Mouse (Mus musculus) embryonic facial prominence, embryonic 14.5 days (tissue): ENCODE measurements around the gene Olfr1443. TPM values are rescaled to one million over a fixed set of nuclear protein-coding genes. Genes with fewer than 3 reads are reported as not detected.
"Not testable (repeated sequence)": the region's sequence is repeated elsewhere in the genome, so short reads cannot be mapped to it uniquely, and the experiment has no call there.

ENCODE experiments used
- ATAC-seq: fragments of 200-750 bp; cut with Nextera tagmentation; 2 replicates; pipeline ENCODE4 v1.8.0; 2017; ENCODE audit warnings: low read depth, moderate number of reproducible peaks, moderate TSS enrichment
- DNase-seq: peaks from one replicate; pipeline ENCODE4 v3.0.0-alpha.2; 2015; ENCODE audit warnings: low spot score
- H3K27ac ChIP-seq: fragments of 300-500 bp; sonication (generic); replicated peaks from 2 replicates; pipeline ENCODE4 v1.5.1; 2014; ENCODE audit warnings: low read depth, mild to moderate bottlenecking, low read length, moderate library complexity
- H3K27me3 ChIP-seq: fragments of 300-500 bp; sonication (generic); replicated peaks from 2 replicates; pipeline ENCODE4 v1.6.1; 2014; ENCODE audit warnings: low read length; ENCODE audit not compliant: control insufficient read depth, insufficient read depth
- H3K36me3 ChIP-seq: fragments of 300-500 bp; sonication (generic); 2 replicates; pipeline ENCODE4 v1.6.1; 2014; ENCODE audit warnings: low read length, mixed read lengths; ENCODE audit not compliant: control insufficient read depth, insufficient read depth
- H3K4me1 ChIP-seq: fragments of 300-500 bp; sonication (generic); 2 replicates; pipeline ENCODE4 v1.6.1; 2014; ENCODE audit warnings: antibody characterized with exemption, low read length; ENCODE audit not compliant: control insufficient read depth, insufficient read depth
- H3K4me2 ChIP-seq: fragments of 300-500 bp; sonication (generic); 2 replicates; pipeline ENCODE4 v1.6.1; 2014; ENCODE audit warnings: low read depth, mild to moderate bottlenecking, low read length, moderate library complexity, mixed read lengths
- H3K4me3 ChIP-seq: fragments of 300-500 bp; sonication (generic); 2 replicates; pipeline ENCODE4 v1.5.1; 2014; ENCODE audit warnings: low read depth, mild to moderate bottlenecking, low read length
- H3K9ac ChIP-seq: fragments of 300-500 bp; sonication (generic); 2 replicates; pipeline ENCODE4 v1.6.1; 2014; ENCODE audit warnings: low read depth, mild to moderate bottlenecking, low read length, moderate library complexity, mixed read lengths
- H3K9me3 ChIP-seq: fragments of 300-500 bp; sonication (generic); 2 replicates; pipeline ENCODE4 v1.6.1; 2016; ENCODE audit warnings: low read length; ENCODE audit not compliant: control insufficient read depth
- WGBS: fragments of 180-500 bp; shearing (Covaris S2); extraction: QIAGEN DNeasy Blood & Tissue Kit; methylation state at CpG from one replicate; pipeline ENCODE4 v1.1.7; 2014; 5-methylcytosine and 5-hydroxymethylcytosine counted together
- polyA plus RNA-seq: library from polyadenylated mRNA; unstranded; fragments of >200 nt; fragmentation: Nextera tagmentation; extraction: Ambion mirVana; gene quantifications from 2 replicates; pipeline ENCODE4 v1.2.1, GENCODE M21; 2014

Olfr1443 gene
- polyA plus RNA-seq: not detected in 2 replicates

GRCm38 (mm10) chr19:12677812-12678211, at the start of gene Olfr1443:
Olfr1443 (plus strand) TSS chr19:12678112.
- Histone ChIP-seq H3K4me1 (no peaks in the 10 kb centered on the region), H3K27ac (no peak within 1 kb of the TSS), H3K9ac (no peak within 1 kb of the TSS), H3K4me3 (no peak within 1 kb of the TSS), H3K27me3 (no peaks in the 10 kb centered on the region), H3K36me3 (no peaks in the 10 kb centered on the region), H3K4me2 (no peak within 1 kb of the TSS), H3K9me3 (no peaks in the 10 kb centered on the region)
- ATAC-seq (no peak), DNase-seq (no peak)
- 67% methylated on average over 3 of the region's 3 CpGs for WGBS

- ATAC-seq (no peak), DNase-seq (no peak)
- Histone ChIP-seq H3K27me3 (no peaks in the 10 kb centered on the region), H3K36me3 (no peaks in the 10 kb centered on the region), H3K4me1 (no peaks in the 10 kb centered on the region), H3K27ac (no peak within 1 kb of the TSS), H3K9ac (no peak within 1 kb of the TSS), H3K4me3 (no peak within 1 kb of the TSS), H3K4me2 (no peak within 1 kb of the TSS), H3K9me3 (no peaks in the 10 kb centered on the region)
- WGBS: 74% methylated on average over 4 of the region's 4 CpGs
Measured at GRCm38 (mm10) chr19:12633176-12633575, 44.7 kb upstream of the Olfr1443 start, which contains the start of gene Glyat. Glyat (plus strand) TSS chr19:12633308.

GRCm38 (mm10) chr19:12634259-12634658, 43.7 kb upstream of the Olfr1443 start:
- no peak overlapping the region for H3K4me2 ChIP-seq
- H3K9ac ChIP-seq: no peak overlapping the region
- no peaks in the 10 kb centered on the region for H3K4me1 ChIP-seq
- DNase-seq (no peak), ATAC-seq (no peak)
- H3K9me3 ChIP-seq: no peaks in the 10 kb centered on the region
- H3K36me3 ChIP-seq: no peaks in the 10 kb centered on the region
- WGBS: 79% methylated on average over 3 of the region's 3 CpGs
- H3K27ac ChIP-seq: no peak overlapping the region
- no peaks in the 10 kb centered on the region for H3K27me3 ChIP-seq
- no peak overlapping the region for H3K4me3 ChIP-seq

GRCm38 (mm10) chr19:12634963-12635362, 42.9 kb upstream of the Olfr1443 start:
- 87% methylated on average over 4 of the region's 4 CpGs for WGBS
- Histone ChIP-seq H3K36me3 (no peaks in the 10 kb centered on the region), H3K4me3 (no peak overlapping the region), H3K4me2 (no peak overlapping the region), H3K9me3 (no peaks in the 10 kb centered on the region), H3K27me3 (no peaks in the 10 kb centered on the region), H3K9ac (no peak overlapping the region), H3K4me1 (no peaks in the 10 kb centered on the region), H3K27ac (no peak overlapping the region)
- DNase-seq (no peak), ATAC-seq (no peak)

GRCm38 (mm10) chr19:12636863-12637262, 41.0 kb upstream of the Olfr1443 start:
- no peak for DNase-seq
- Histone ChIP-seq H3K4me2 (no peak overlapping the region), H3K27ac (no peak overlapping the region), H3K9me3 (no peaks in the 10 kb centered on the region), H3K9ac (no peak overlapping the region), H3K36me3 (no peaks in the 10 kb centered on the region), H3K4me3 (no peak overlapping the region), H3K27me3 (no peaks in the 10 kb centered on the region), H3K4me1 (no peaks in the 10 kb centered on the region)
- no peak for ATAC-seq
- 51% methylated on average over 3 of the region's 3 CpGs for WGBS

GRCm38 (mm10) chr19:12638049-12638448, 39.9 kb upstream of the Olfr1443 start:
- no peak for ATAC-seq
- Histone ChIP-seq H3K27ac (no peak overlapping the region), H3K27me3 (no peaks in the 10 kb centered on the region), H3K4me3 (no peak overlapping the region), H3K36me3 (no peaks in the 10 kb centered on the region), H3K4me2 (no peak overlapping the region), H3K9ac (no peak overlapping the region), H3K4me1 (no peaks in the 10 kb centered on the region), H3K9me3 (no peaks in the 10 kb centered on the region)
- no peak for DNase-seq
- WGBS: 87% methylated on average over 1 of the region's 1 CpGs

GRCm38 (mm10) chr19:12649511-12649910, 28.4 kb upstream of the Olfr1443 start:
- ATAC-seq: no peak
- Histone ChIP-seq H3K36me3 (no peaks in the 10 kb centered on the region), H3K27ac (no peak overlapping the region), H3K4me2 (no peak overlapping the region), H3K4me1 (no peaks in the 10 kb centered on the region), H3K9me3 (no peaks in the 10 kb centered on the region), H3K27me3 (no peaks in the 10 kb centered on the region), H3K9ac (no peak overlapping the region), H3K4me3 (no peak overlapping the region)
- DNase-seq: no peak

- Histone ChIP-seq H3K27ac (no peak overlapping the region), H3K4me2 (no peak overlapping the region), H3K36me3 (no peaks in the 10 kb centered on the region), H3K9ac (no peak overlapping the region), H3K4me1 (no peaks in the 10 kb centered on the region), H3K9me3 (0 out of 2 replicates have a peak, but pooled peaks cover 5% of the 10 kb centered on the region), H3K27me3 (no peaks in the 10 kb centered on the region), H3K4me3 (no peak overlapping the region)
- no peak for ATAC-seq
- 86% methylated on average over 1 of the region's 1 CpGs for WGBS
- DNase-seq: no peak
Measured at GRCm38 (mm10) chr19:12666156-12666555, 11.8 kb upstream of the Olfr1443 start.

GRCm38 (mm10) chr19:12668601-12669000, 9.3 kb upstream of the Olfr1443 start:
- not testable (repeated sequence) for H3K27me3 ChIP-seq, H3K9ac ChIP-seq, H3K9me3 ChIP-seq, H3K36me3 ChIP-seq, DNase-seq, ATAC-seq, H3K4me2 ChIP-seq, H3K4me1 ChIP-seq, H3K27ac ChIP-seq, H3K4me3 ChIP-seq
- WGBS: 96% methylated on average over 3 of the region's 3 CpGs
